Mouse (Mus musculus): ENCODE results near the gene Vmn1r4. TPM values are rescaled to one million over a fixed set of nuclear protein-coding genes. Genes with fewer than 3 reads are reported as not detected.

Gene Vmn1r4
- polyA plus RNA-seq, 1 experiment from 2014 or later: 0.12 TPM

GRCm38 (mm10) chr6:56901336-56901735, 22.5 kb upstream of the Vmn1r4 start:
- TF ChIP-seq CTCF (IDR thresholded peaks at IDR 0.05; ENCODE audit: low read depth): no peak
- ATAC-seq (ENCODE audit: insufficient read depth): no peak
- H3K4me1 ChIP-seq (ENCODE audit: insufficient read depth): peaks cover 6% of the 10 kb centered on the region

GRCm38 (mm10) chr6:56901824-56902386, 21.9 kb upstream of the Vmn1r4 start:
- Histone ChIP-seq H3K4me1 (ENCODE audit: insufficient read depth) (peaks cover 6% of the 10 kb centered on the region), H3K36me3 (ENCODE audit: insufficient read depth) (no peaks in the 10 kb centered on the region), H3K27me3 (ENCODE audit: insufficient read depth, low read length) (no peaks in the 10 kb centered on the region), H3K9me3 (ENCODE audit: low read depth, low read length) (no peaks in the 10 kb centered on the region), H3K4me3 (ENCODE audit: low read depth, low read length) (peak overlapping the region; percentile 19), H3K4me2 (peak overlapping the region; percentile 46), H3K9ac (no peak overlapping the region), H3K27ac (ENCODE audit: low read depth) (peak overlapping the region; percentile 58)
- ATAC-seq (ENCODE audit: insufficient read depth) (peak; percentile 90), DNase-seq (peak; percentile 74)
- 29% methylated on average over 12 of the region's 12 CpGs for WGBS
- no peak for TF ChIP-seq CTCF (IDR thresholded peaks at IDR 0.05; ENCODE audit: low read depth)

More at GRCm38 (mm10) chr6:56901336-56901735, 22.5 kb upstream of the Vmn1r4 start:
- no peaks in the 10 kb centered on the region for H3K9me3 ChIP-seq (ENCODE audit: low read depth, low read length)
- no peak overlapping the region; the same call in 1 of the 2 replicates for H3K27ac ChIP-seq (ENCODE audit: low read depth)
- no peaks in the 10 kb centered on the region for H3K36me3 ChIP-seq (ENCODE audit: insufficient read depth)
- H3K27me3 ChIP-seq (ENCODE audit: insufficient read depth, low read length): no peaks in the 10 kb centered on the region
- no peak for DNase-seq
- no peak overlapping the region for H3K4me3 ChIP-seq (ENCODE audit: low read depth, low read length)
- H3K4me2 ChIP-seq: peak overlapping the region; percentile 46
- H3K9ac ChIP-seq: no peak overlapping the region
- WGBS: 45% methylated on average over 3 of the region's 3 CpGs

- H3K27ac ChIP-seq (ENCODE audit: low read depth): peak overlapping the region; percentile 0; the same call in 1 of the 2 replicates
- WGBS: 69% methylated on average over 7 of the region's 7 CpGs
- no peaks in the 10 kb centered on the region for H3K27me3 ChIP-seq (ENCODE audit: insufficient read depth, low read length)
- H3K4me1 ChIP-seq (ENCODE audit: insufficient read depth): peaks cover 6% of the 10 kb centered on the region
- ATAC-seq (ENCODE audit: insufficient read depth): peak; percentile 19; the same call in 1 of the 2 replicates
- H3K4me2 ChIP-seq: peak overlapping the region; percentile 46; the same call in 1 of the 2 replicates
- no peaks in the 10 kb centered on the region for H3K36me3 ChIP-seq (ENCODE audit: insufficient read depth)
- no peaks in the 10 kb centered on the region for H3K9me3 ChIP-seq (ENCODE audit: low read depth, low read length)
- no peak for TF ChIP-seq CTCF (IDR thresholded peaks at IDR 0.05; ENCODE audit: low read depth)
- H3K9ac ChIP-seq: no peak overlapping the region
- H3K4me3 ChIP-seq (ENCODE audit: low read depth, low read length): no peak overlapping the region
- DNase-seq: no peak
Observed at GRCm38 (mm10) chr6:56902606-56903520, 21.0 kb upstream of the Vmn1r4 start.

GRCm38 (mm10) chr6:56903831-56904230, 20.0 kb upstream of the Vmn1r4 start:
- DNase-seq: no peak
- Histone ChIP-seq H3K36me3 (ENCODE audit: insufficient read depth) (no peaks in the 10 kb centered on the region), H3K27me3 (ENCODE audit: insufficient read depth, low read length) (no peaks in the 10 kb centered on the region), H3K27ac (ENCODE audit: low read depth) (no peak overlapping the region; the same call in 1 of the 2 replicates), H3K9ac (no peak overlapping the region), H3K4me2 (no peak overlapping the region), H3K4me1 (ENCODE audit: insufficient read depth) (peaks cover 6% of the 10 kb centered on the region), H3K9me3 (ENCODE audit: low read depth, low read length) (no peaks in the 10 kb centered on the region), H3K4me3 (ENCODE audit: low read depth, low read length) (no peak overlapping the region)
- no peak for ATAC-seq (ENCODE audit: insufficient read depth)
- WGBS: 24% methylated on average over 6 of the region's 6 CpGs
- no peak for TF ChIP-seq CTCF (IDR thresholded peaks at IDR 0.05; ENCODE audit: low read depth)

GRCm38 (mm10) chr6:56904330-56904729, 19.5 kb upstream of the Vmn1r4 start:
- DNase-seq (no peak), ATAC-seq (ENCODE audit: insufficient read depth) (no peak)
- Histone ChIP-seq H3K9ac (no peak overlapping the region), H3K4me2 (no peak overlapping the region), H3K9me3 (ENCODE audit: low read depth, low read length) (no peaks in the 10 kb centered on the region), H3K27me3 (ENCODE audit: insufficient read depth, low read length) (no peaks in the 10 kb centered on the region), H3K27ac (ENCODE audit: low read depth) (no peak overlapping the region), H3K36me3 (ENCODE audit: insufficient read depth) (no peaks in the 10 kb centered on the region), H3K4me1 (ENCODE audit: insufficient read depth) (peaks cover 6% of the 10 kb centered on the region), H3K4me3 (ENCODE audit: low read depth, low read length) (no peak overlapping the region)
- TF ChIP-seq CTCF (IDR thresholded peaks at IDR 0.05; ENCODE audit: low read depth): no peak
- WGBS: 52% methylated on average over 1 of the region's 1 CpGs

GRCm38 (mm10) chr6:56904982-56905381, 18.8 kb upstream of the Vmn1r4 start:
- ATAC-seq (ENCODE audit: insufficient read depth) (no peak), DNase-seq (no peak)
- no peak overlapping the region for H3K27ac ChIP-seq (ENCODE audit: low read depth)
- no peak overlapping the region for H3K4me3 ChIP-seq (ENCODE audit: low read depth, low read length)
- 67% methylated on average over 2 of the region's 2 CpGs for WGBS
- H3K9ac ChIP-seq: no peak overlapping the region
- no peaks in the 10 kb centered on the region for H3K27me3 ChIP-seq (ENCODE audit: insufficient read depth, low read length)
- no peaks in the 10 kb centered on the region for H3K9me3 ChIP-seq (ENCODE audit: low read depth, low read length)
- TF ChIP-seq CTCF (IDR thresholded peaks at IDR 0.05; ENCODE audit: low read depth): no peak
- no peaks in the 10 kb centered on the region for H3K36me3 ChIP-seq (ENCODE audit: insufficient read depth)
- H3K4me2 ChIP-seq: no peak overlapping the region
- H3K4me1 ChIP-seq (ENCODE audit: insufficient read depth): peaks cover 6% of the 10 kb centered on the region

GRCm38 (mm10) chr6:56905486-56905885, 18.3 kb upstream of the Vmn1r4 start:
- H3K4me1 ChIP-seq (ENCODE audit: insufficient read depth): peaks cover 6% of the 10 kb centered on the region
- no peak overlapping the region for H3K9ac ChIP-seq
- no peak overlapping the region for H3K4me3 ChIP-seq (ENCODE audit: low read depth, low read length)
- H3K36me3 ChIP-seq (ENCODE audit: insufficient read depth): no peaks in the 10 kb centered on the region
- no peaks in the 10 kb centered on the region for H3K9me3 ChIP-seq (ENCODE audit: low read depth, low read length)
- 81% methylated on average over 5 of the region's 5 CpGs for whole genome bisulfite sequencing
- ATAC-seq (ENCODE audit: insufficient read depth) (no peak), DNase-seq (no peak)
- TF ChIP-seq CTCF (IDR thresholded peaks at IDR 0.05; ENCODE audit: low read depth): no peak
- no peaks in the 10 kb centered on the region for H3K27me3 ChIP-seq (ENCODE audit: insufficient read depth, low read length)
- H3K4me2 ChIP-seq: no peak overlapping the region
- H3K27ac ChIP-seq (ENCODE audit: low read depth): no peak overlapping the region

Data from lung, embryonic 14.5 days (tissue).